Mouse (Mus musculus) skeletal muscle tissue, postnatal 0 days (tissue): ENCODE measurements around the gene Prkacb. TPM values are rescaled to one million over a fixed set of nuclear protein-coding genes. Genes with fewer than 3 reads are reported as not detected.

Experiments used
- polyA plus RNA-seq: library from polyadenylated mRNA; unstranded; fragments of >200 nt; fragmentation: Nextera tagmentation; extraction: Ambion mirVana; gene quantifications from 2 replicates; pipeline ENCODE4 v1.2.1, GENCODE M21; 2015

Gene Prkacb
- polyA plus RNA-seq, result 32.6 and 32.7 TPM in 2 replicates

DNA sequence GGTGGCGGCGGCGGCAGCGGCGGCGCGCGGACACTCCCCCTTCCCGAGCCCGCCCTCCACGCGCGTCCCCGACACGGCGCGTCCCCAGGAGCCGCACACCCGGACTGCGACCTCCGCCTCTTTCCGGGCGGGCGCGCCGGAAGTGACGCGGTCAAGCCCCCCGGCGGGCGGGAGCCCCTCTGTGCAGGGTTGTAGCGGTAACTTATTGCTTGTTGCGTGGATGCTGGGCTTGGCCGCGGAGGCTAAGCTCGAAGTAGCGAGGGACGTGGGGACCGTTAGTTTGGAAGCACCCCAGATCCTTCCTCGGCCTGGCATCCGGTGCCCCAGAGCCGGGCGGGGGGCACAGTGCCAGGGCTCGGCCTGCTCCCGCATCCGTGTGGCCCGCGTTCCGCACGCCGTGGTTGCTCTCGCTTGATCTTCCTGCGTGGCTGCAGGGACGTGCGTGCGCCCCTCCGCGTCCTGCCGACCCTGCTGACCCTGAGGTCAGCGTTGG lies at the start of gene Prkacb:
Gene Prkacb (minus strand): TSS at position 90 of the 493 bp plus-strand sequence.

DNA sequence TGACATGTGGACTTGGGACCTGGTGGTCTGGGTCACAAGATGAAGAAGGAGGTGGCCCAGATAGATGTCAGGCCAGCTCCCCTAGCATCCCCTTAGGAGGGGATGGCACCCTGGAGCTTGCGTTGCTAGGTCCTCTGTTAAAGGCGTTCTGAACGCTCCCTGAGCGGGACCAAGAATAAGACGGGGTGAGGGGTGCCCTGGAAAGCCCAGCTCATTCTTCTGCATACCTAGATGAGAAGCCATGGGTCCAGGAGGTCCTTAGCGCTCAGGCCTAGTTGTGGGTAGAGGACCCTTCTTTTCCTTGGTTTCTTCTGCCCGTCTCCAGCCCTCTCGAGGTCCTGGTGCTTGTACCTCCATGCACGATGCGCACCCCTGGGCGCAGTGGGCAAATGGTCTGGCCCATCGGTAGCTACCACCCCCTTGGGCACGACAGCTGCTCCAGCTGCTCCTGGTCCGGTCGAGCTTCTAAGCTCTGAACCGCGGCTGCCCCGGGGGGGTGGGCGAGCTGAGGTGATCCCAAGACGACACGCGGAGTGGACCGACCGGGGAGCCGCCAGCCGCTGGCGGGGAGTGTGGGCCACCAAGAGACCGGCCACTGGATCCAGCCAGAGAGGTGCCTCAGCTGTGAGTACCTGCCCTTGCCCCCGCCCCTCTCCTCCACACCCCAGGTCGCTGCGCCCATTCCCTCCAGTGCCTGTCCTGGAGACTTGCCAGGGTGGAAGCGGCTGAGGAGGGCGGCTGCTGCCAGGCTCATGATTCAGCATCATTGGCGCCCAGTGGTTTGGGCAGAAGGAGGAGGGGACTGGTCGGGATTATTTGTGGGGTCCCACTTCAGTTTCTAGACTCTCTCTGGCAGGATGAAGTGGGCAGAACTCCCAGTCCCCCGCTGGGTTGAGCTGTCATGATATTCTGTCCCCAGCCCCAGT lies 39.4 kb upstream of the Prkacb start, which contains the start of gene Ttll7:
Gene Ttll7 (plus strand): TSS at position 402 of the 926 bp plus-strand sequence.

DNA sequence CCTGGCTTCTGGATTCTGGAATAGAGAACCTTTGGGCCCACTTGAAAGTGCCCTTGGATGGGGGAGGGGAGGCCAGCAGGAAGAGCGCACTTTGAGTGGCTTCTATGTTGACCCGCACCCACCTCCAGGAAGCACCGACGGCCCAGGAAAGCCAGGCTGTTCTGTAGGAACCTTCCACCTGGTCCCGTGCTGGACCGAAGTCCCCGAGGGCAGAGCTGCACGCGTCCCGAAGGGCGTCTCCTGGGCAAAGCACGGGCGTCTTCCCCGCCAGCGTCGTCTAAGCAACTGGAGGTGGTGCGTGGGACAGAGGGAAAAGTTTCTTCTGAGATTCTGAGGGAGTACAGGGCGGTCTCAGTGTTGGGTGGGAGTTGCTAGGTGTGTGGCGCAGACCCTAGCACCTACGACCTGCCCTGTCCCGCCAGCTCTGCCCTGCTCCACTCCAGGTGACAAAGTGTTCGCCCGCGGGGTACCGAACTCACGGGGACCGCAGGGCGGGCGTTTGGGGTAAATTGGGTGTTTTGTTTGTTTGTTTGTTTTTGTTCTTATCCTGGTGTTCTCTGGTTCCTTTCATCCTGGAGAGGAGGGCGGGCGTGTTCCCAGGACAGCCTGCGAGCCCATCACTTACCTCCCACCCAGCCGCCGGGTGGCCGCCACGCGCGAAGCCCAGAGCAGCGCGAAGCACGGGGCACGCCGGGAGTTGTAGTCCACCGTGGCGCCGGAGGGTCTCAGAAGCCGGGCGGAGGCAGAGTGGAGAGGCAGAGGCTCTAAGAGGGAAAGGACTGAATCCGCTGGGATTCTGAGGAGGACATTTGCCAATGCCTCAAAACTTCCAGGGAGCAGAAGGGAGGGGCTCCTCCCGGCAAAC lies 127.7 kb downstream of the Prkacb start, which contains the start of gene Samd13:
Gene Samd13 (minus strand): TSS at position 782 of the 865 bp plus-strand sequence.

Other genes starting within 250 kb of the Prkacb start
- gene Uox, start 242.6 kb downstream of the Prkacb start, polyA plus RNA-seq, result 0.12 TPM in 1 of 2 replicates, not detected in the other
- not detected in 2 replicates for gene Dnase2b, start 197.4 kb downstream of the Prkacb start, polyA plus RNA-seq
- not detected in 2 replicates for gene 4930503B20Rik, start 161.7 kb downstream of the Prkacb start, polyA plus RNA-seq
- 0.79 and 1.4 TPM in 2 replicates for gene Samd13, start 127.4 kb downstream of the Prkacb start, polyA plus RNA-seq
- 6.5 and 10.4 TPM in 2 replicates for gene Ttll7, start 39.4 kb upstream of the Prkacb start, polyA plus RNA-seq